Mouse (Mus musculus) CH12.LX (cell line): ENCODE measurements around the gene Yy2. TPM values are rescaled to one million over a fixed set of nuclear protein-coding genes. Genes with fewer than 3 reads are reported as not detected.

Experiments used
- DNase-seq: peaks from one replicate; pipeline ENCODE4 v3.0.0-alpha.2; 2013; ENCODE audit errors: extremely low read depth
- H3K27ac ChIP-seq: 2 replicates; pipeline ENCODE4 v1.5.1; 2012; ENCODE audit warnings: low read depth, mild to moderate bottlenecking, control low read depth, moderate library complexity; ENCODE audit not compliant: insufficient read depth
- H3K27me3 ChIP-seq: replicated peaks from 2 replicates; pipeline ENCODE3; 2012; ENCODE audit warnings: inconsistent platforms
- H3K36me3 ChIP-seq, 2 experiments: replicated peaks in 1 of 2; 2 replicates each; pipeline versions ENCODE3 to v1.6.1; 2012; ENCODE audit warnings: inconsistent platforms in 1 of 2, low read length in 1 of 2, mild to moderate bottlenecking in 1 of 2, mixed read lengths in 1 of 2, moderate library complexity in 1 of 2; ENCODE audit not compliant: control insufficient read depth in 1 of 2, insufficient read depth in 1 of 2
- H3K4me1 ChIP-seq, 2 experiments: 2 replicates each; pipeline ENCODE4 v1.6.1; 2012; ENCODE audit warnings: inconsistent platforms in 1 of 2, moderate library complexity in 1 of 2; ENCODE audit not compliant: insufficient read depth in 2 of 2, control insufficient read depth in 1 of 2
- H3K4me2 ChIP-seq: 2 replicates; pipeline ENCODE4 v1.6.1; 2012; ENCODE audit warnings: low read depth, mild to moderate bottlenecking, control low read depth; ENCODE audit not compliant: poor library complexity, insufficient read depth, severe bottlenecking
- H3K4me3 ChIP-seq, 3 experiments: fragments of 150-350 bp in 1 of 3; sonication (generic) in 1 of 3; replicated peaks in 1 of 3; 2 replicates each; pipeline versions ENCODE3 to v1.5.1; 2011 to 2012; ENCODE audit warnings: low read depth in 2 of 3, low read length in 2 of 3, mild to moderate bottlenecking in 2 of 3, moderate library complexity in 2 of 3, control low read depth in 1 of 3, improper control_type of control experiment in 1 of 3, inconsistent platforms in 1 of 3, mixed read lengths in 1 of 3; ENCODE audit not compliant: poor library complexity in 1 of 3
- H3K79me2 ChIP-seq: replicated peaks from 2 replicates; pipeline ENCODE4 v1.6.1; 2012; ENCODE audit warnings: mild to moderate bottlenecking, moderate library complexity; ENCODE audit not compliant: control insufficient read depth, poor library complexity, insufficient read depth, severe bottlenecking; ENCODE audit errors: extremely low read depth
- H3K9ac ChIP-seq: 2 replicates; pipeline ENCODE4 v1.6.1; 2012; ENCODE audit warnings: low read depth, mild to moderate bottlenecking, control low read depth, moderate library complexity; ENCODE audit not compliant: insufficient read depth
- H3K9me3 ChIP-seq: replicated peaks from 2 replicates; pipeline ENCODE3; 2012; ENCODE audit warnings: low read length, inconsistent platforms, mixed read lengths
- E2F4 ChIP-seq: IDR thresholded peaks from 2 replicates; pipeline ENCODE4 v1.6.1; 2011; ENCODE audit warnings: low read depth, low read length, improper control_type of control experiment; ENCODE audit not compliant: insufficient replicate concordance
- ETS1 ChIP-seq: conservative IDR thresholded peaks from 2 replicates; pipeline ENCODE4 v1.6.1; 2012; ENCODE audit warnings: low read depth, mild to moderate bottlenecking, inconsistent platforms, low read length, improper control_type of control experiment, moderate library complexity
- IRF4 ChIP-seq: IDR thresholded peaks from 2 replicates; pipeline ENCODE4 v1.6.1; 2014; ENCODE audit warnings: low read depth, mild to moderate bottlenecking, inconsistent platforms, low read length, improper control_type of control experiment
- JUN ChIP-seq: IDR thresholded peaks from 2 replicates; pipeline ENCODE4 v1.6.1; 2011; ENCODE audit warnings: low read depth, mild to moderate bottlenecking, low read length, improper control_type of control experiment, moderate library complexity; ENCODE audit not compliant: insufficient read depth
- JUND ChIP-seq: conservative IDR thresholded peaks from 2 replicates; pipeline ENCODE4 v1.6.1; 2011; ENCODE audit warnings: low read depth, low read length, improper control_type of control experiment
- MAX ChIP-seq: IDR thresholded peaks from 2 replicates; pipeline ENCODE4 v1.6.1; 2011; ENCODE audit warnings: low read length, improper control_type of control experiment
- MEF2A ChIP-seq: IDR thresholded peaks from 2 replicates; pipeline ENCODE4 v1.6.1; 2014; ENCODE audit warnings: low read depth, mild to moderate bottlenecking, inconsistent platforms, low read length, improper control_type of control experiment, borderline replicate concordance
- NELFE ChIP-seq: IDR thresholded peaks from 2 replicates; pipeline ENCODE4 v1.6.1; 2011; ENCODE audit warnings: low read depth, low read length, improper control_type of control experiment
- POLR2AphosphoS2 ChIP-seq: IDR thresholded peaks from 2 replicates; pipeline ENCODE4 v1.6.1; 2011; ENCODE audit warnings: low read depth, low read length, improper control_type of control experiment
- RAD21 ChIP-seq: IDR thresholded peaks from 2 replicates; pipeline ENCODE4 v1.6.1; 2011; ENCODE audit warnings: low read depth, mild to moderate bottlenecking, low read length, improper control_type of control experiment, moderate library complexity
- RCOR1 ChIP-seq: conservative IDR thresholded peaks from 2 replicates; pipeline ENCODE4 v1.6.1; 2012; ENCODE audit warnings: low read depth, mild to moderate bottlenecking, inconsistent platforms, low read length, improper control_type of control experiment
- SIN3A ChIP-seq: IDR thresholded peaks from 2 replicates; pipeline ENCODE4 v1.6.1; 2012; ENCODE audit warnings: low read length, improper control_type of control experiment, inconsistent platforms
- USF1 ChIP-seq: IDR thresholded peaks from 2 replicates; pipeline ENCODE4 v1.6.1; 2014; ENCODE audit warnings: low read depth, mild to moderate bottlenecking, inconsistent platforms, low read length, improper control_type of control experiment
- USF2 ChIP-seq: conservative IDR thresholded peaks from 2 replicates; pipeline ENCODE4 v1.6.1; 2011; ENCODE audit warnings: low read depth, low read length, improper control_type of control experiment
- ZMIZ1 ChIP-seq: IDR thresholded peaks from 2 replicates; pipeline ENCODE4 v1.6.1; 2012; ENCODE audit warnings: low read depth, mild to moderate bottlenecking, inconsistent platforms, low read length, improper control_type of control experiment
- dilution Hi-C: fragments of 300-500 bp; cut with MboI; formaldehyde crosslinking; loops from 2 replicates; pipeline ENCODE4 v1.14.3; 2020; ENCODE audit warnings: low sequenced_read_pairs; ENCODE audit not compliant: extremely low pct_unique_long_range_greater_than_20kb, extremely low pct_ligation_motif_present
- in situ Hi-C: fragments of 300-500 bp; cut with MboI; formaldehyde crosslinking; loops from 3 replicates; pipeline ENCODE4 v1.14.3; 2019; ENCODE audit warnings: low sequenced_read_pairs, low pct_ligation_motif_present, low pct_unique_long_range_greater_than_20kb, mixed read lengths
- polyA plus RNA-seq: library from polyadenylated mRNA; unstranded; fragments of >175 nt; gene quantifications from 2 replicates; pipeline ENCODE4 v1.2.1, GENCODE M21; 2012; ENCODE audit warnings: low read depth; ENCODE audit not compliant: insufficient read length
- total RNA-seq, 2 experiments: library from RNA; depleted of rRNA; stranded (reverse); fragments of 300-350 nt in 1 of 2; fragments of >200 nt in 1 of 2; gene quantifications; 2 replicates each; pipeline ENCODE4 v1.2.3; 2012 to 2014

Yy2 gene
- total and polyA plus RNA-seq, 3 experiments = 0.40 to 7.2 (median 1.8) TPM

DNA sequence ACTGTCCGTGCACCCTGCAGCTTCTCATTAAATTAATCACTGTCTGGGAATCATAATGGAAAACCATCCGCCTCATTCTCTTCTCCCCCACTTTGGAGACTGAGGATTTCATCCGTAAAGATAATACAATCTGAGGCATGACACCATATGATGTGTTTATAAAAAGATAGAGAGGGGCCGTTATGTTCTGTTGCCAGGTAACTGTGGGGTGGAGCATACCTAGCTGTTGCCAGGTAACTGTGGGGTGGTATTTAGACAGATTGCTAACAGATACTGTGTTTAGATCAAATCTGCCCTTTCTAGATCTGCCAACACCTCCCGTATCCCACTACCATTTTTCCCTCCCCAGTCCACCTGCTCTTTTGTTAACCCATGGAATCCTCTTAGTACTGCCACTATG, 18.2 kb upstream of the Yy2 start:
- no peak overlapping the region for H3K9ac ChIP-seq
- no peaks in the 10 kb centered on the region for H3K27me3 ChIP-seq
- in situ Hi-C loops = no loop called here
- no peaks in the 10 kb centered on the region for H3K9me3 ChIP-seq
- H3K4me1 ChIP-seq = no peaks in the 10 kb centered on the region
- DNase-seq = no peak
- no peak overlapping the region for H3K4me2 ChIP-seq
- no peak overlapping the region for H3K27ac ChIP-seq
- dilution Hi-C loops = no loop called here
- no peak overlapping the region for H3K4me3 ChIP-seq
- TF ChIP-seq IRF4 = no peak
- no peak for TF ChIP-seq USF1
- no peak for TF ChIP-seq E2F4
- no peak for TF ChIP-seq POLR2AphosphoS2
- TF ChIP-seq RAD21 = no peak
- TF ChIP-seq ETS1 = no peak
- TF ChIP-seq MEF2A = no peak
- no peak for TF ChIP-seq MAX
- no peaks in the 10 kb centered on the region for H3K79me2 ChIP-seq
- peaks cover 9 to 49% of the 10 kb centered on the region in 2 experiments for H3K36me3 ChIP-seq

- H3K4me1 ChIP-seq = no peaks in the 10 kb centered on the region
- H3K9ac ChIP-seq = no peak overlapping the region
- dilution Hi-C loops = no loop called here
- no peaks in the 10 kb centered on the region for H3K27me3 ChIP-seq
- no peak overlapping the region for H3K4me3 ChIP-seq
- no peaks in the 10 kb centered on the region for H3K79me2 ChIP-seq
- no peak overlapping the region for H3K27ac ChIP-seq
- H3K9me3 ChIP-seq = no peaks in the 10 kb centered on the region
- no peak overlapping the region for H3K4me2 ChIP-seq
- peaks cover 9 to 55% of the 10 kb centered on the region in 2 experiments for H3K36me3 ChIP-seq
- no peak for DNase-seq
- TF ChIP-seq MAX = no peak
- TF ChIP-seq NELFE = no peak
- TF ChIP-seq SIN3A = no peak
- TF ChIP-seq USF2 = no peak
- no peak for TF ChIP-seq RCOR1
- TF ChIP-seq JUND = no peak
- no peak for TF ChIP-seq USF1
- no peak for TF ChIP-seq JUN
- TF ChIP-seq ZMIZ1 = no peak
- no peak for TF ChIP-seq E2F4
- TF ChIP-seq, all 38 proteins: peak for 0
- in situ Hi-C loops = no loop called here
These were observed 17.6 kb upstream of the Yy2 start for GRCm38 (mm10) chrX:157586397-157586796.
